Mouse (Mus musculus) cerebellum, adult 2 months (tissue): Measurements from ENCODE around the gene Actr6.

Experiments used
- CTCF ChIP-seq: fragments of 200-500 bp; IDR thresholded peaks from 2 replicates; pipeline ENCODE4 v1.5.1; 2011; ENCODE audit warnings: low read depth, mild to moderate bottlenecking, control low read depth, low read length, moderate library complexity, borderline replicate concordance; ENCODE audit not compliant: insufficient read depth
- POLR2A ChIP-seq: fragments of 200-500 bp; IDR thresholded peaks from 2 replicates; pipeline ENCODE4 v1.6.1; 2011; ENCODE audit warnings: low read length, control low read depth, borderline replicate concordance; ENCODE audit not compliant: insufficient read depth

DNA sequence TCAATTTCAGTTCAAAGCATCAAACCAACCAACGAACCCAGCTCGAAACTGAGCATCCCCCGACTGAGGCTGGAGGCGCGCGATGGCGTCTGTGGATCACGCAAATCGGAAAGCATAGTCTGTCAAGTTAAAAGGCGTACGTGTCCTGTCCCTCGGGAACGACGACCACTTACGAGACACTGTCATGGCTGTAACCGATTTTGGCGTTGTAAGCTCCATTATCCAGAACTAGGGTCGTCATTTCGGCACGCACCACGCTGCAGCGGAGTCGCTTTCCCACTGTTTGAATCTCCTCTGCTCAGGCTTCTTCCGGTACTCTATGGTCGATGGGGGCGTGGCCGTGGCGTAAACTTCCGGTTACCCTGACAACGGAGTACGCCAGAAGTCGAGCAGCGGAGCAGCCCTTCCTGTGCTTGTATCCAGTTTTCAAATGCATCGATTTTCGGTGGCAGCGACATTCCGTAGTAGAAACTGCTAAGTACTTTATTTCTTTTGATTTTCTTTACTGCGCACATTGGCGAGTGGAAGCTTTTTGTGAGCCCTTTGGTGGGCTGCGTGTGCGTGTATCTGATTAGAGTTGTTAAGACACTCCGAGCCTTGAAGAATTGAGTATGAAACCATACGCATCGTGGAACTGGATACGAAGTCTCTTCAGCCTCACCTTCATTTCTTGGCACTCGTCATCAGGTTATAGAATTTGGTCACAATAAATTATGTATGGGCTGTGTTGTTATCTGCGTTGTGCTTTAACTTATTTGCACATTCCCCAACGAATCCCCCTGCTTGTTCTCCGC is at the start of gene Actr6:
- TF ChIP-seq CTCF: no peak
- TF ChIP-seq POLR2A: peak; percentile 93; the same call in 1 of the 2 replicates
